Mouse (Mus musculus): Measurements from ENCODE around the gene Bcl2l2.

The Bcl2l2 gene

GRCm38 (mm10) chr14:54936831-54937160 is 53.6 kb downstream of the Bcl2l2 start:
- no peak for DNase-seq (ENCODE audit: low spot score in 2 of 2)

- no peak for DNase-seq (ENCODE audit: low spot score in 2 of 2)
Observed at GRCm38 (mm10) chr14:54937361-54938182, 54.4 kb downstream of the Bcl2l2 start.
